Mouse (Mus musculus) limb, embryonic 14.5 days (tissue): Measurements from ENCODE around the gene Cygb. TPM values are rescaled to one million over a fixed set of nuclear protein-coding genes. Genes with fewer than 3 reads are reported as not detected.

Experiments
- ATAC-seq: fragments of 200-750 bp; cut with Nextera tagmentation; 2 replicates; pipeline ENCODE4 v1.8.0; 2017; ENCODE audit warnings: low read depth, moderate number of reproducible peaks, moderate TSS enrichment; ENCODE audit not compliant: low FRiP score
- DNase-seq: peaks from one replicate; pipeline ENCODE4 v3.0.0-alpha.2; 2015; ENCODE audit warnings: low spot score
- H3K27ac ChIP-seq: fragments of 300-500 bp; sonication (generic); replicated peaks from 2 replicates; pipeline ENCODE4 v1.5.1; 2014; ENCODE audit warnings: low read depth, mild to moderate bottlenecking, low read length, moderate library complexity, mixed read lengths
- H3K27me3 ChIP-seq: fragments of 300-500 bp; sonication (generic); 2 replicates; pipeline ENCODE4 v1.6.1; 2014; ENCODE audit warnings: low read length, mixed read lengths; ENCODE audit not compliant: control insufficient read depth, insufficient read depth
- H3K36me3 ChIP-seq: fragments of 300-500 bp; sonication (generic); 2 replicates; pipeline ENCODE4 v1.6.1; 2014; ENCODE audit warnings: mild to moderate bottlenecking, low read length, moderate library complexity, mixed read lengths; ENCODE audit not compliant: control insufficient read depth, insufficient read depth
- H3K4me1 ChIP-seq: fragments of 300-500 bp; sonication (generic); 2 replicates; pipeline ENCODE4 v1.6.1; 2014; ENCODE audit warnings: antibody characterized with exemption, low read length, mixed read lengths; ENCODE audit not compliant: control insufficient read depth, insufficient read depth
- H3K4me2 ChIP-seq: fragments of 300-500 bp; sonication (generic); replicated peaks from 2 replicates; pipeline ENCODE4 v1.6.1; 2014; ENCODE audit warnings: low read depth, mild to moderate bottlenecking, low read length, moderate library complexity; ENCODE audit not compliant: severe bottlenecking
- H3K4me3 ChIP-seq: fragments of 300-500 bp; sonication (generic); replicated peaks from 2 replicates; pipeline ENCODE4 v1.5.1; 2014; ENCODE audit warnings: low read length
- H3K9ac ChIP-seq: fragments of 300-500 bp; sonication (generic); 2 replicates; pipeline ENCODE4 v1.6.1; 2014; ENCODE audit warnings: mild to moderate bottlenecking, low read depth, low read length, moderate library complexity; ENCODE audit not compliant: severe bottlenecking
- H3K9me3 ChIP-seq: fragments of 300-500 bp; sonication (generic); 2 replicates; pipeline ENCODE4 v1.6.1; 2016; ENCODE audit warnings: low read length; ENCODE audit not compliant: control insufficient read depth
- POLR2A ChIP-seq: fragments of 200-500 bp; IDR thresholded peaks from 2 replicates; pipeline ENCODE4 v1.8.0; 2012; ENCODE audit warnings: inconsistent platforms, mild to moderate bottlenecking, moderate library complexity, borderline replicate concordance; ENCODE audit not compliant: insufficient read depth, insufficient read length; ENCODE audit errors: extremely low read depth
- WGBS: fragments of 180-500 bp; shearing (Covaris S2); extraction: QIAGEN DNeasy Blood & Tissue Kit; methylation state at CpG from one replicate; pipeline ENCODE4 v1.1.7; 2014; 5-methylcytosine and 5-hydroxymethylcytosine counted together
- polyA plus RNA-seq, 2 experiments: library from polyadenylated mRNA; depleted of rRNA in 1 of 2; stranded (reverse) in 1 of 2; unstranded in 1 of 2; fragments of >200 nt; fragmentation: Nextera tagmentation in 1 of 2; extraction: Ambion mirVana in 1 of 2; gene quantifications; 2 replicates each; pipeline versions ENCODE4 v1.2.1 to v1.2.3; 2012 to 2014

The Cygb gene
- polyA plus RNA-seq, 2 experiments: 12.3 to 13.4 TPM

DNA sequence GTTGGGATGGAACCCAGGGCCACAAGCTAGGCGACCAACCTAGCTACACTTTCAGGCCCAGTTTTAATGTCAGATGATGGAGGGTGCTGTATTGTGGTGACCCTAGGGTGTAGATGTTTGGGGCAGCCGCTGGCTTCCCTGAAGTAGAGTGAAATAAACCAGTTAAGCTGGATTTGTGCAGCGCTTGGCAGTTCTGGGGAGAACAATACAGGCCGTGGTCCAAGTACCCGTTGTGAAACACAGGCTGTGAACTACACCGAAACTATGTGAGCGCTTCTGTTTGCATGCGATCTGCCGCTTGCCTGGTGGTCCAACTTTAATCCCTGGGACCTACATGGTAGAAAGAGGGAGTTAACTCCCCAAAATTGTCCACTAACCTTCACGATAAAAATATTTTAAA lies 21.2 kb downstream of the Cygb start:
- Histone ChIP-seq H3K9me3 (no peaks in the 10 kb centered on the region), H3K27ac (no peak overlapping the region), H3K36me3 (no peaks in the 10 kb centered on the region), H3K27me3 (no peaks in the 10 kb centered on the region), H3K4me1 (no peaks in the 10 kb centered on the region), H3K9ac (no peak overlapping the region), H3K4me3 (no peak overlapping the region), H3K4me2 (no peak overlapping the region)
- ATAC-seq: no peak
- WGBS: 72% methylated on average over 10 of the region's 10 CpGs
- no peak for TF ChIP-seq POLR2A
- DNase-seq: no peak

GRCm38 (mm10) chr11:116630171-116630965 lies 23.7 kb downstream of the Cygb start:
- H3K27ac ChIP-seq: no peak overlapping the region
- ATAC-seq (no peak), DNase-seq (no peak)
- H3K4me3 ChIP-seq: no peak overlapping the region
- no peak overlapping the region for H3K4me2 ChIP-seq
- 33% methylated on average over 12 of the region's 12 CpGs for WGBS
- no peak for TF ChIP-seq POLR2A
- no peak overlapping the region for H3K9ac ChIP-seq
- H3K27me3 ChIP-seq: no peaks in the 10 kb centered on the region
- H3K36me3 ChIP-seq: no peaks in the 10 kb centered on the region
- H3K4me1 ChIP-seq: no peaks in the 10 kb centered on the region
- no peaks in the 10 kb centered on the region for H3K9me3 ChIP-seq

GRCm38 (mm10) chr11:116629472-116629871 lies 24.6 kb downstream of the Cygb start:
- H3K27ac ChIP-seq: no peak overlapping the region
- H3K4me2 ChIP-seq: no peak overlapping the region
- H3K27me3 ChIP-seq: no peaks in the 10 kb centered on the region
- no peak for TF ChIP-seq POLR2A
- no peaks in the 10 kb centered on the region for H3K36me3 ChIP-seq
- DNase-seq (no peak), ATAC-seq (no peak)
- no peaks in the 10 kb centered on the region for H3K9me3 ChIP-seq
- no peak overlapping the region for H3K9ac ChIP-seq
- no peak overlapping the region for H3K4me3 ChIP-seq
- H3K4me1 ChIP-seq: no peaks in the 10 kb centered on the region
- 82% methylated on average over 6 of the region's 6 CpGs for WGBS

- DNase-seq (peak; percentile 90), ATAC-seq (peak; percentile 51)
- Histone ChIP-seq H3K27ac (no peak overlapping the region), H3K4me3 (no peak overlapping the region), H3K4me2 (no peak overlapping the region), H3K27me3 (no peaks in the 10 kb centered on the region), H3K4me1 (peaks cover under 1% of the 10 kb centered on the region), H3K9ac (no peak overlapping the region), H3K36me3 (no peaks in the 10 kb centered on the region), H3K9me3 (no peaks in the 10 kb centered on the region)
- TF ChIP-seq POLR2A: no peak
- WGBS: 56% methylated on average over 9 of the region's 9 CpGs
Measured at GRCm38 (mm10) chr11:116628712-116629111, 25.4 kb downstream of the Cygb start.

GRCm38 (mm10) chr11:116627072-116628020 lies 26.8 kb downstream of the Cygb start:
- ATAC-seq: no peak
- Histone ChIP-seq H3K27ac (no peak overlapping the region), H3K9me3 (no peaks in the 10 kb centered on the region), H3K4me1 (peaks cover 8% of the 10 kb centered on the region), H3K9ac (no peak overlapping the region), H3K4me3 (no peak overlapping the region), H3K36me3 (no peaks in the 10 kb centered on the region), H3K27me3 (no peaks in the 10 kb centered on the region), H3K4me2 (no peak overlapping the region)
- 44% methylated on average over 10 of the region's 10 CpGs for WGBS
- no peak for TF ChIP-seq POLR2A
- DNase-seq: no peak
